Mouse (Mus musculus): ENCODE data around the gene Rtn4rl1.
"Not testable (repeated sequence)": the region's sequence is repeated elsewhere in the genome, so short reads cannot be mapped to it uniquely, and the experiment has no call there.

The Rtn4rl1 gene

DNA sequence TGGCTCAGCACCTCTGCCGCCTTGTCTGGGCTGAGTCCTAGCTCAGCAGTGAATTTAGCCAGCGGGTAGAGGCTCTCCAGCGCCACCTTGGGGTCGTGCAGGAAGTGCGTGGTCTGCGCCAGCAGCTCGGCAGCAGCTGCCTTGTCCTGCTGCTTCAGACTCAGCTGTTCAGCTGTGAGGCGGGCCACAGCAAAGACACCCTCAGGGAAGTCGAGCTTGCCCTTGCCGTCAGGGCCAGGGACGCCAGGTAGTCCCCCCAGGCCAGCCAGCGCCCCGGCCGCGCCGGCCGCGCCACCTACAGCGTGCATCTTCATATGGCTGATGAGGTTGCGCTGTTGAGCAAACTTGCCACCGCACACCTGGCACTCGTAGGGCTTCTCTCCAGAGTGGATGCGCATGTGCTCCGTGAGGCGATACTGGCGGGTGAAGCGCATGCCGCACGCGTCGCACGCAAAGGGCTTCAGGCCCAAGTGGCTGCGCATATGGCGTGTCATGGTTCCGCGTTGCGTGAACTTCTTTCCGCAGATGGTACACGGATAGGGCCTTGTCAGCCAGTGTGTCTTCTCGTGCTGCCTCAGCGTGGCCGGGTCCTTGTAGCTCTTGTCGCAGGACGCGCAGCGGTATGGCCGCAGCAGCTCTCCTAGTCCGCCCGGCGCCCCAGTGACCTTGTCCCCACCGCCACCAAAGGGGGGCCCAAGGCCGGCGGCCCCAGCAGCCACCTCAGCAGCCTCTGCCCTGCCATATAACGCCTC lies 28.0 kb upstream of the Rtn4rl1 start:
- no peak for DNase-seq (ENCODE audit: low read depth)

DNA sequence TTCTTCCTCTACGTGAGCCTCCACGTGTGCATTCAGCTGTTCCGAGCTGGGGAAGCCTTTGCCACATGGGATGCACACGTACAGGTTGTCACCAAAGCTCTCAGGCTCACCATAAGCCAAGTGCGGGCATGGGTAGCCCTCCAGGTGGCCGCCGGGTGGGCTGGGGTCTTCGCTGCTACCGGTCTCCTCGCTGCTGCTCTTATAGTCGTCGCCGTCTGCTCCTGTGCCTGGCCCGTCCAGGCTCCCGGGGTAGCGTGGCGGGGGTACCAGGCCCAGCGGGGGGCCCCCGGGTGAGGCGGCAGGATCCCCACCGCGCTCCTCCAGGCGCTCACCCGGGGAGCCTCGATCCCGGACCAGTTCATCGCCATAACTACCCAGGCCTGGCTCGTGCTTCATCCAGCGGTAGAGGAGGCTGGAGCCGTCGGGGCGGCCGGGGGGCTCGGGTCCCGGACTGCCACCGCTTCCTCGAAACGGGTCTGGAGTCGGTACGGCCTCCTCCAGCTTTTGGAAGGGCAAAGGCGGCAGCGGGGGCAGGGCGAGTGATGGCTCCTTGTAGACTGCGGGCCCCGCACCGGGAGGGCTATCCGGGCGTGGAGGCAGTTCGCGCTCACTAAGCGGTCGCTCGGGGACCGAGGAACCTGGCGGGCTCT lies 27.3 kb upstream of the Rtn4rl1 start:
- no peak for DNase-seq (ENCODE audit: low read depth)

DNA sequence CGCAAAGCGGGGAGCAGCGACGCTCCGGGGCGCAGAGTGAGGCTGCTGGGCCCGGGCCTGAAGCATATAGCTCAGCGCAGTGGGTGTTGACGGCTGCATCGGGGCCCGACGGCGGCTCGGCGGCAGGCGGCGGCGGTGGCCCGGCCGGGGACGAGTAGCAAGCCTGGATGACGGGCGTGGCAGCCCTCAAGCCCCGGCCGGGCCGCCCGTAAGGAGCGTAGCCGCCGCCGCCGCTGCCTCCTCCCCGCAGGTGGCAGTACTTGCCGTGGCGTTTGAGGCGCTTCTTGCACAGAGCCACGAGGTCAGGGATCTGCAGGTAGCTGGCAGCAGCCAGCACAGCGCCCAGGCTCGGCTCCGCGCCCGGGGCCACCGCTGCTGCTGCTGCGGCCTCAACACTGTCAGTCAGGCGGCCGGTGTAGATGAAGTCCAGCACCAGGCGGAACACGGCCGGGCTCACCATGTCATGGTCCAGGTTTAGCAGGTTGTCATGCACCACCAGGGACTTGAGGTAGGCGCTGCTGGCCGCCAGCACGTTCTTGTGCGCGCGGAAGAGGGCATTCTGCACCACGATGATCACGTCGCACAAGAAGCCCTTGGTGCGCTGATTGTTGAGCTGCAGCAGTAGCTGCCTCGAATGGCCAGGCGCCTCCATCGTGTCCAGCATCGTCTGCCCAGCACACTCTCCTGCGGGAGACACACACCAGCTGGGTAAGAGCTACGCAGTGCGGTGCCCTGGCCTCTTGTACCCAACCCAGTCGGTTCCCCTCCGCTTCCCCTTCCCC lies 26.5 kb upstream of the Rtn4rl1 start:
- DNase-seq (ENCODE audit: low read depth): no peak

DNA sequence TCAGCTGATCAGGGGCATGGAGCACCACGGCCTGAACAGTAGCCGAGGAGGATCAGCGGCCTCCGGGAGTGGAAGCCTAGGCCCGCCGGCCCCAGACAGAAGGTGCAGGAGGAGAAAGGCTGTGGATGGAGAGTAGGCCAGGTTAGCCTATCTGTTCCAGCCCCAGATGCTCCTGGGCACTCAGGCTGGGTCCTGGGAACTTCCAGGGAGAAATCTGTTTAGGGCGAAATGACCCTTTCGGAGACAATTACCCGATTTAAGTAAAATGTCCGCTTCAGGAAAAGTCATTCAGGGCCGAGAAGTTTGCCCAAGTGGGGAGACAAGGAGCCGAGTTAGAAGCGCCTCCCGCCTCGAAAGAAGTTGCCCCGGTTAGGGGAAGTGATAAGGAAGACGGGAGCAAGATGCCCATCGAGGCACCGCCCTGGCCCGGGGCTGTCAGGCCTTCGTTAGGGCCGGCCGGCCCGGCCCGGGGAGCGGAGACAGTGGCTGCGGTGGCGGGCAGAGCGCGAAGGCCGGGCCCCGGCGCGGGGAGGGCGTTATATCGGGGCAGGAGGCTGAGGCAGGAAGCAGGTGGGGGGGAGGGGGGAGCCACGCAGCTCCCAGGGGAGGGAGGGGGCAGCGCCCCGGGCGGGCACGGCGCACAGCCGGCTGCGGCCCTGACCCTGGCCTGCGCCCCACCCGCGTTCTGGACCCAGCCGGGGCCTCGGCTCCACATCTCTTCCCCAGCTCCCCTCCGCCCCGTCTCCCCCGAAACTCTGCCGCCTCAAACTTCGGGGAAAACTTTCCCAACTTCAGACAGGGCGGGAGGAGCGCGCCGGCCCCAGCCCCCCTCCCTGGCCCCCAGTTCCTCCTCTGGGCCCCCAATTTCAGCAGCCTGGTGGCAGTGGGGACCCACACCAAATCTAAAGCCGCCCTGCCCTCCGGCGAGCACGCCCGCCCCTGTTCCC lies 25.7 kb upstream of the Rtn4rl1 start:
- DNase-seq (ENCODE audit: low read depth): no peak

DNA sequence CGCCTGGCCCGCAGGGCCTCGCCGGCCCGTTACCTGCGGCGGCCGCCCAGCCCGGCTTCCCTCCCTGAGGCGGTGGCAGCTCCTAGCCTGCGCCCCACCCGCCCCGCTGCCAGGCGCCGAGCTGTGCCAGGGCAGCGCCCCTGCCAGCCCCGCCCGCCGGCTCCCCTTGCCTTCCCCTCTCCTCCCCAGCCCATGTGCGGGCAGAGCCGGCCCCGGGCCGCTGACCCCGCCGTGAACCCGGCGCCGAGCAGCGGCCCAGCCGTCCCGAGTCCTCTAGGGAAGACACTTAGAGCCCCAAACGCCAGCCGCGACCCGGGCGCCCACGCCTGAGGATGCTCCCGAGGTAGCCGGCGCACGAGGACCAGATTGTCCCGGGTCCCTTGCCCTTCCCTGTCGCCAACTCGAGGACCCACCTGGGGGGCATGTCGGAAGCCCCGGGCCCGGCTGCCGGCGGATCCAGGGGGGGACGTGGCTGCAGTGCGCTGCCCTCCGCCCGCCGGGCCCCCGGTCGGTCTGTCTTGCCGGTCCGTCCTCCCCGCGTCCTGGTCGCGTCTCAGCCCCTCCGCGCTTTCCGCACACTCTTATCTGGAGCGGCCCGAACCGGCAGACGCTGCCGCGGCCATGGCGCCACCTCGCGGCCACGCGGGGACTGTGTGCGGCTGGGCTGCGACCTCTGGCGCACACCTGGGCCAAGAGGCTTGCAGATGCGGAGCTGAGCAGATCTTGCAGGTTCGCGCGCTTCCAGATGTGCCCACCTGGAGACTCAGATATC lies 24.8 kb upstream of the Rtn4rl1 start:
- no peak for DNase-seq (ENCODE audit: low read depth)

DNA sequence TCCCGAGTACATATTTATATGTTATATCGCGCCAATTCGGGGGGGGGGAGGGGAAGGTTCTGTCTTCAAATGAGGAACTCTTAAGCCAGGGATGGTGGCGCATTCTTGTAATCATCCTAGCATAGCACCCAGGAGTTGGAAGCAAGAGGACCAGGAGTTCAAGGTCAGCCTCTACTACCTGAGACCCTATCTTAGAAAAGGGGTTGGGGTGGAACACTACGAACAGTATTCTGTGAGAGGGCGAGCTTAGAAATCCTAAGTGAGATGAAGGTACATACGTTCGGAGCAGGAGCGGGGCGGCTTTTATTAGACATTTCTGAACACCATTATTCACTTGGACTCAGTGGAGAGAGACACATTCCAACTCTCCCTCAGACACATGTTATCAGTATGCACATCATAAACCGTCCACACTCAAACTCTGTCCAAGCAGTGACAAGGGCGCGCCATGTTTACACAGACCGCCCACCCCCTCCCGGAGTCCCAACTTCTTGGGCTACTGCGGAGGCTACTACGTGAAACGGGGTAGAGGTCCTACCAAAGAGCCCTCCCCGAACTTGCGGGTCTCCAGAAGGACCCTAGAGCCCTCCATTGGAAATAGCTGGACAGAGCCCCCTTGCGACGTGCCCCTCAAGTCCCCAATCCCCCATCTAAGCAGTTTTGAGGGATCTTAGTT lies 24.0 kb upstream of the Rtn4rl1 start, which contains the start of gene Hic1:
TSS of gene Hic1 (minus strand) at position 115 of the 676 bp plus-strand sequence.
- DNase-seq (ENCODE audit: low read depth): no peak

DNA sequence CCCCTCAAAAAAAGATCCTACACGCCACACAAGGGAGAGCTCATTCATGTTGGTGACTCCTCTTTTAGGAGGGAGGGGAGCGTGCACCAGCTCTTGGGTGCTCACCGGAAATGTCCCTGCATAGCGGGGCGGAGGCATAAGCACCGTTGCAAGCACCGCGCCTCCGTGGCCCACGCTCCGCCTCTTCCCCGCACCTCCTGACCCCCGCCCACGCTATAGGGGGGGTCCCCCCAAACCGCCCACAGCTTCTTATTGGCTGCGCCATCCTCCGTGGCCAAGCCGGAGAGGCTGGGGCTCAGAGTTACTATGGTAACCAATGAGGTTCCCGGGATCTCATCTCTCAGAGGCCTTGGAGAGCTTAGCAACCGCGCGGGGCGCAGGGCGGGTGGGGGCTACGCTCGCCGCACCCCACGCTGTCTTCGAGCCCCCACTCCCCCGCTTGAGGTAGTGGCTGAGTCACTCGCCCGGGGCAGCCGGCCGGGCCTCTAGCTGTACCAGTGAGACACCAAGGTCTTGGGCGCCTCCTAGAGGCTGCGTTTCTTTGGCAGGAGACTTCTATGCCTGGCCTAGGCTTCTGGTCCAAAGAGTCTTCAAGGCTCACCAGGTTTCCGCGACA lies 23.3 kb upstream of the Rtn4rl1 start:
- peak; percentile 90 for DNase-seq (ENCODE audit: low read depth)

DNA sequence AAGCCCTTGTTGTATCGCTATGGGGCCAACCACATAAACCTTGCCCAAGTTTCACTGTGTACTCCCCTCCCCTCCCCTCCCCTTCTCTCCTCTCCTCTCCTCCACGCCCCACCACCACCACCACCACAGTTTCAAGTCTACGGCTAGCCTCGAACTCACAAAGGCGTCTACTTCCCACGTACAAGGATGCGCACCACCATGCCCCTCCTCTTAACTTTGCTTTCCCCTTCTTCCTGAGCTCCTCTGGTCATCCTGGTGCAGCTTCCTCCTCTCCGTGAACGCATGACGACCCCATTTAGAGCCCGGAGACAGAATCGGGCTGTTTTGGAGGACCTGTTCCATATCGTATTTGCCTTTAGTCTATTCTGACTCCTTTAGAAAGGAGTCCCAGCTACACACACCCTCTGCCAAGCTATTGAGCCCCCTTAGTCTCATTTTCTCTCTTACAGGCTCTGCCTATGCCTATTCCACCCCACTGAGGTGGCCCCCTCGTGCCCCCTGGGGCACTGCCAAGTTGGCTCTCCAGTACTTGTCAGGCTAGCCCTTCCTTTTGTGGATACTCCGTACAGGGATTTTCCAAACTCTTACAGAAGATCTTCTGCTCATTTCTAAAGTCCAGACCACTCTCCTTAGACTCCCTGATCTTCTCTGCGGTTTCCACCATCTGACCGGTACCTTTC lies 22.3 kb upstream of the Rtn4rl1 start:
- no peak for DNase-seq (ENCODE audit: low read depth)

DNA sequence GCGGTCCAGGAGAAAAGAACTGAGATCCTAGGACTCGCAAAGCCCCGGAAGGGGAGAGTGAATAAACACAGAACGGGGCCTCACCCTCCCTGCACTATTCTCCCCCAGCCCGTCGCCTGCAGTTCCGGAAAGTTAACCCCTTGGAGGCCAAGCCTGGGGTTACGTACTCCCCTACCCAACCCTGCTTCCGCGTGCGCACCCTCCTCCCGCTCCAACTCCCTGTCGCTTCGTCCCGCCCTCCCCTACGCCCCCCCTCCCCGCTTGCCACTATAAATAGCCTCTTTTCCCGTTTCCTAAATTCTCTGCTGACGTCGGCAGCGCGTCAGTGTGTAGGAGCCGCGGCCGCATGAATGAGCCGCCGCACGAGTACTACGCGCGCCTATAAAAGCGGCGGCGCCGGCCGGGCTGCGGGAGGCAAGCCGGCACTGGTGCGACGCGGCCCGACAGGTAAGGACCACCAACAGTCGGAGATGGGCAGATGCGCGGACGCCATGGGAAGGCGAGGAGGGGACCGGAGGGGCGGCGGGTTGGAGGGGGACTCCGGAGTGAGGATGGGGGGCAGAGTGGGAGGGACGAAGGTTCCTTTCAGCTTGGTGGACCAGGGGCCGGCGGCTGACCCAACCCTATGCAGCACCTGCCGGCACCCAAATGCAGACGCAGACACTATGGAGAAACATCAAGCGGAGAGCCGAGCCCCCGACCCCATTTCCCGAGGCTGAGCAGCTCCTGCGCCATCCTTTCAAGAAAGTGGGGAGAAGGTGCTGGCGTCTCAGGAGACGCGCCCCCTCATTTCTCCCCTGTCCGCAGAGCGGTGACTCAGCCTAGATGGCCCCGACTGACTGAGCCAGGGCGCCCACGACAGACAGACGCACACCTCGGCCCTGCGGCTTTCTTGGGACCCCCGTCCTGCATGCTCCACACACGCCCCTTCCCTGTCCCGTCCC lies 21.2 kb upstream of the Rtn4rl1 start:
- DNase-seq (ENCODE audit: low read depth): no peak

DNA sequence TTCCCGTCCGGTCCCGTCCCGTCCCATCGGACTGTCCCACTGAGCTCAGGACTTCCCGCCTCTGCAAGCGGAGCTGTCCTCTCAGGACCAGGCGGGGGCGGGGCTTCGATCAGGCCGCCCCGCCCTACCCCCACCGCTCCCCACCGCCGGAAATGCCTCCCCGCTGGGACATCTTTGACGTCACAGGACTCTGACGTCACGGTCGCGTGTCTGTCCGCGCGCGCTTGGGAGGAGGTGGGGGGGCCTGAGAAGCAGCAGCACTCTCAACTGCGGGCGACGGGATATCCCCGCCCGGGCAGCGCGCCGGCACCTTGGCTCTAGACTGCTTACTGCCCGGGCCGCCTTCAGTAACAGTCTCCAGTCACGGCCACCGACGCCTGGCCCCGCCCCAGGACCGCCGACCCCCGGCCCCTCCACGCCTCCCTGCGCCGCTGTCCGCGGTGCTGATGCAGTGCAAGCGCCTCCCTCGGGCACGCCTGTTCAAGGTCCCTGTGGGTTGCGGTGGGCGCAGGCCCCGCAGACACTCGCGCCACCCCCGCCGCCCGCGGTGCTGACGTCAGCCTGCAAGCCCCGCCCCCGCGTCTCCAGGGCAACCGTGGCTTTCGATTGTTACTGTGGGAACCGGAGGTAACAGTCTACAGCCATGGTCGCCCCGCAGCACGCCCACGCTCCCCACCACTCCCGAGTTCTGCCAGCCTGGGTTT lies 20.3 kb upstream of the Rtn4rl1 start:
- DNase-seq (ENCODE audit: low read depth): peak; percentile 84

DNA sequence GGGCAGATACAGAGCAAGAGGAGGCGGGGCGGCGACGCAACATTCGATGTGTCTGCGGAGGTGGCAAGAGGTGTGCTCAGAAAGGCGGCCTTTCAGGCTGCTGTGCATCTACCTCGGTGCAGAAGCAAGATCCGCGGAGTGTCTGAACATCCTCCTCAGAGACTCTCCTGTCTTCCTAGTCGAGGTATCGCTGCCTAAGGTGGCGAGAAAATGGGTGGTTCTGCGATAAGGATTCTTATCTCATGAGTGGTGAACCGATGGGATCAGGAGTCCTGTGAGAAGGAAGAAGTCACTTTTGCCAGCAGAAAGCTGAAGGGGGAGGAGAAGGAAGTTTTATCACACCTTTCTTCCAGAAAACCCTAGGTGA lies 19.8 kb upstream of the Rtn4rl1 start:
- DNase-seq (ENCODE audit: low read depth): no peak

DNA sequence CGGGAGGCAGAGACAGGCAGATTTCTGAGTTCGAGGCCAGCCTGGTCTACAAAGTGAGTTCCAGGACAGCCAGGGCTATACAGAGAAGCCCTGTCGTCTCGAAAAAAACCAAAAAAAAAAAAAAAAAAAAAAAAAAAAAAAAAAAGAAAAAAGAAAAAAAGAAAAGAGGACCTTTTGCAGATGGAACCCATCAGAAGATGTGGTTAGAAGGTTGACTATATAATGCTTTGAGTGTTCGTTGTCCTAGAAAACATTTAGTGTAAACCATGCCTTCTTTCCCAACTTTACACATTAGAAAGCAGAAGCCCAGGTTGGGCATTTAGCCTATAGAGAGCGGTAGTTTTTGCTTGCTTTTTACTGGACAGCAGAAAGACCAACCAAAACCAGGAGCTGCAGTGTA lies 19.0 kb upstream of the Rtn4rl1 start:
- not testable (repeated sequence) for DNase-seq (ENCODE audit: low read depth)

DNA sequence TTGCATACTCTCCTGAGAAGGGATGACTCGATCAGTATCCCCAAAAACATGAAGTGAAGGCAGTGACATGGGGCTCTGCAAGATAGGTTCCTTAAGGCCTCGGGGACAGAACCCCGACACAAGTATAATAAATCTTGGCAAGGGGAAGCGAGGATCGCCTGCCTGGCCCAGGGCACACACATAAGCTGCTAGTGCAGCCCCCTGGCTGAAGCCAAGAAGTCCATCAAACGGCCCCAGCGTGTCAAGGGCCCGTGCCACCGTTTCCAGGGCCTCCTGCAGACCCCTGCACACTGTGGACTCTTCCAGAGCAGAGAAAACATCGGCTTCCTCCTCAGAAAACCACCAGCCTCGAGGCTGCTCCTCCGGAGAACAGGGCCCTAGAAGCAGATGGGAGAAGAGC lies 15.6 kb upstream of the Rtn4rl1 start:
- no peak for DNase-seq (ENCODE audit: low read depth)

DNA sequence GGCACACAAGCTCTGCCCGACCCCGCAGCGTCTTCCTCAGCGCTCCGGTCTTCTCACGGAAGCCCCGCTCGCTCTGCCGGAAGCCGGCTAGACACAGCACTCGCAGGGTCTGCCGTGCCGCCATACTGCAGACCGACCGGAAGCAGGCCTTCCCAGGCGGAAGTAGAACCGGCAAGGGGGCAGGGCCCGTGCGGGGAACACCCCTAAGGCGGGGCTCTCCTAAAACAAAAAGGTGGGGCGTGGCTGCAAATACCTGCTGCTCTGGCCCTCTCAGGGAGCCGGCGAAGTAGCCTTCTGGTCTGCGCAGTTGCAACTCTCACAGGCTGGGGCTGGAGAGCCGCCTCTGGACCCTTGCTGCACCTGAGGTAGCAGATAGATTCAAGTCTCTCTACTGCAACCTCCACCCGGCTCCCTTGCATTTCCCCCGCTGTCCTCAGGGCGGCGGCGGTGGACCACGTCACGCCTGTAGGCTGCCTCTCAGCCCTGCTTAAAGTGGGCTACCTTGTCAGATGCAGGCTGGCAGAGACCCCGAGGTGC lies 14.8 kb upstream of the Rtn4rl1 start, which contains the start of gene Ovca2:
TSS of gene Ovca2 (minus strand) at position 164 of the 537 bp plus-strand sequence.
- DNase-seq (ENCODE audit: low read depth): peak; percentile 93

DNA sequence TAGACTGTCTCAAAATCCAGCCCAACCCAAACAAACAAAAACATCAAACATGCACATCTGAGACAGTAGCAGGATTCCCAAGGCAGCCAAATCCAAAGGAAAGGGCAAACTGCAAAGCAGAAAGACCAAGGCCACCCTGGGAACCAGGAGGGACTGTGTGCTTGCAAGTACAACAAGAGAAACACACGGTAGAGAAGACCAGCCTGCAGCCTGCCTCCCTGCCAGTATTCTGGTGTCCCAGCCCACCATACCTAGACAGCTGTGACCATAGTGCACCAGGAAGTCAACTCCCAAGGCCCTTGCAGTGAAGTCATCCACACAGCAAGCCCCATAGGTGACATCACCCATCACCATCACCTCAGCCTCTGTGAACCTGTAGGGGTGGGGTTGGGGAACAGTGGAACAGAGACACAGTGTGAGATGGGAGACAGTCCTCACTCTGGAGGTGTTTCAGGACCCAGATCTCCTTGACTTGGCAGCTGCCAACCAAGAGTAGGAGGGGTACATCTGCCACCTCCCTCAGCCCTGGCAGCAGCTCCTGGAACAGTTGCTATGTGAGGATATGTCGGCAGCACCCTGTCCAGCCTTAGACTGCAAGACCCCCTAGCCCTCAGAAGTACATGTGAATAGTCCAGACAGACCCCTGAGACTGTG lies 9.5 kb upstream of the Rtn4rl1 start:
- DNase-seq (ENCODE audit: low read depth): no peak

DNA sequence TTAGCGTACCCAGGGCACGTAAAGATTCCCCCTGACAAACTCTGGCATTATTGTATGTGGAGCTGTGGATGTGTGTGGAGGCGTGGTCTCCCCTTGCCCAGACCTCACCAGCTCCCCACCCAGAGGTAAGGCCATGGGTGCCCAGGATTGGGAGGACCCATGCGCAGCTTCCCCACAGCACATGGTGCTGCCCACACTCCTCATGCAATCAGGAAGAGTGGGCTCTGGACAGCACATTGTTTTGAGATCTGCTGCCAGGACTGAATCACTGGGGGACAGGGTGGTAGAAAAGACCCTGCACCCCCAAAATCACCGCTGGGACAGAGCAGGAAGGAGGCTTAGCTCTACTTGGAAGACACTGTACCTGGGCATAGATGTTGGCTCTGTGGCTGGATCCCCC lies 9.0 kb upstream of the Rtn4rl1 start:
- DNase-seq (ENCODE audit: low read depth): no peak

DNA sequence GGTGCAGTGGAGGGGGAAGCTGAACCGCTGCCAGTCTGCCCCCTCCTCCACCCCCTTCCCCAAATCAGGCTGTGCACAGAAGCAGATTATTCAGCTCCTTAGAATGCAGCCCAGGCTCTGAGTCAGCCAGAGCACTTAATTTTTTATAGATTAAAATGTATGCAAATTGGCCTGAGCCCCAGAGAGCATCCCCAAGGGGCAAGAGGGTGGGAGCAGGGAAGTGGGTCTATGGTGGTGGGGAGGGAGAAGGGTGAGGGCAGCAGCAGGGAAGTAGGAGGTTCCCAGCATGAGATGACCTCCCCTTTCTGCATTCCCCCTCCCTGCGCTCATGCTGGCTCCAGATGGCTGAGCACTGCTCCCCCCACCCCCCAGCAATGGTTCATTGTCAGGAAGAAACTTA lies 8.6 kb upstream of the Rtn4rl1 start:
- DNase-seq (ENCODE audit: low read depth): no peak
